Mouse (Mus musculus) right cerebral cortex, postnatal 36 days (tissue): ENCODE data around the gene Slc35g3.
"Not testable (repeated sequence)": the region's sequence is repeated elsewhere in the genome, so short reads cannot be mapped to it uniquely, and the experiment has no call there.

ENCODE experiments used
- DNase-seq, 2 experiments: peaks; one replicate each; pipeline ENCODE4 v3.0.0; 2022; ENCODE audit warnings: low spot score in 2 of 2, mixed read lengths in 1 of 2

The Slc35g3 gene

GRCm38 (mm10) chr11:69754701-69755100 is 7.1 kb downstream of the Slc35g3 start:
- no peak for DNase-seq

GRCm38 (mm10) chr11:69754233-69754632 is 7.5 kb downstream of the Slc35g3 start:
- DNase-seq: no peak

GRCm38 (mm10) chr11:69752686-69753085 is 9.1 kb downstream of the Slc35g3 start:
- DNase-seq: no peak

- no peak for DNase-seq
These were observed 10.1 kb downstream of the Slc35g3 start for GRCm38 (mm10) chr11:69751635-69752034.

GRCm38 (mm10) chr11:69731408-69731807 is 30.4 kb downstream of the Slc35g3 start:
- not testable (repeated sequence) for DNase-seq

- no peak for DNase-seq
These were observed 32.7 kb downstream of the Slc35g3 start for GRCm38 (mm10) chr11:69729063-69729462.

GRCm38 (mm10) chr11:69725951-69726350 is 35.8 kb downstream of the Slc35g3 start:
- no peak for DNase-seq

GRCm38 (mm10) chr11:69723074-69723473 is 38.7 kb downstream of the Slc35g3 start:
- DNase-seq: no peak

- DNase-seq: no peak
These were observed 40.9 kb downstream of the Slc35g3 start for GRCm38 (mm10) chr11:69720852-69721251.

- no peak for DNase-seq
These were observed 42.3 kb downstream of the Slc35g3 start for GRCm38 (mm10) chr11:69719423-69719822.

- no peak for DNase-seq
These were observed 43.1 kb downstream of the Slc35g3 start for GRCm38 (mm10) chr11:69718661-69719060.

GRCm38 (mm10) chr11:69716953-69717352 is 44.8 kb downstream of the Slc35g3 start:
- no peak for DNase-seq

GRCm38 (mm10) chr11:69715929-69716328 is 45.8 kb downstream of the Slc35g3 start:
- DNase-seq: no peak

GRCm38 (mm10) chr11:69715482-69715881 is 46.3 kb downstream of the Slc35g3 start:
- DNase-seq: no peak

GRCm38 (mm10) chr11:69714636-69715329 is 47.0 kb downstream of the Slc35g3 start:
- no peak for DNase-seq

- no peak for DNase-seq
These were observed 48.7 kb downstream of the Slc35g3 start for GRCm38 (mm10) chr11:69712954-69713672.

- DNase-seq: no peak
These were observed 50.7 kb downstream of the Slc35g3 start for GRCm38 (mm10) chr11:69711082-69711481.

- DNase-seq: no peak
These were observed 51.3 kb downstream of the Slc35g3 start for GRCm38 (mm10) chr11:69710470-69710869.
